Mouse (Mus musculus) hindbrain, embryonic 14.5 days (tissue): ENCODE data around the gene Gpr108. TPM values are rescaled to one million over a fixed set of nuclear protein-coding genes. Genes with fewer than 3 reads are reported as not detected.

Source experiments
- ATAC-seq: fragments of 200-750 bp; cut with Nextera tagmentation; 2 replicates; pipeline ENCODE4 v1.8.0; 2017; ENCODE audit warnings: moderate number of reproducible peaks, mild to moderate bottlenecking, moderate TSS enrichment, moderate library complexity; ENCODE audit not compliant: low FRiP score
- DNase-seq: peaks from one replicate; pipeline ENCODE4 v3.0.0-alpha.2; 2015; ENCODE audit warnings: low spot score
- H3K27ac ChIP-seq: fragments of 300-500 bp; sonication (generic); 2 replicates; pipeline ENCODE4 v1.5.1; 2014; ENCODE audit warnings: mild to moderate bottlenecking, moderate library complexity
- H3K27me3 ChIP-seq: fragments of 300-500 bp; sonication (generic); 2 replicates; pipeline ENCODE4 v1.6.1; 2014; ENCODE audit warnings: mild to moderate bottlenecking, low read length, mixed read lengths; ENCODE audit not compliant: control insufficient read depth, insufficient read depth
- H3K36me3 ChIP-seq: fragments of 300-500 bp; sonication (generic); replicated peaks from 2 replicates; pipeline ENCODE4 v1.6.1; 2014; ENCODE audit not compliant: control insufficient read depth, insufficient read depth
- H3K4me1 ChIP-seq: fragments of 300-500 bp; sonication (generic); replicated peaks from 2 replicates; pipeline ENCODE4 v1.6.1; 2014; ENCODE audit warnings: antibody characterized with exemption, low read length, mixed read lengths; ENCODE audit not compliant: control insufficient read depth, insufficient read depth
- H3K4me2 ChIP-seq: fragments of 300-500 bp; sonication (generic); replicated peaks from 2 replicates; pipeline ENCODE4 v1.6.1; 2014; ENCODE audit warnings: mild to moderate bottlenecking, moderate library complexity
- H3K4me3 ChIP-seq: fragments of 300-500 bp; sonication (generic); replicated peaks from 2 replicates; pipeline ENCODE4 v1.5.1; 2014; ENCODE audit warnings: mild to moderate bottlenecking, low read length
- H3K9ac ChIP-seq: fragments of 300-500 bp; sonication (generic); 2 replicates; pipeline ENCODE4 v1.6.1; 2014
- H3K9me3 ChIP-seq: fragments of 300-500 bp; sonication (generic); 2 replicates; pipeline ENCODE4 v1.6.1; 2016; ENCODE audit warnings: low read length; ENCODE audit not compliant: control insufficient read depth
- WGBS: fragments of 180-500 bp; shearing (Covaris S2); extraction: QIAGEN DNeasy Blood & Tissue Kit; methylation state at CpG from one replicate; pipeline ENCODE4 v1.1.7; 2014; 5-methylcytosine and 5-hydroxymethylcytosine counted together
- polyA plus RNA-seq: library from polyadenylated mRNA; unstranded; fragments of >200 nt; fragmentation: Nextera tagmentation; extraction: Ambion mirVana; gene quantifications from 2 replicates; pipeline ENCODE4 v1.2.1, GENCODE M21; 2014

The Gpr108 gene
- polyA plus RNA-seq, 1 experiment from 2014 or later, result 22.1 TPM

- DNase-seq (no peak), ATAC-seq (no peak)
- no peaks in the 10 kb centered on the region for H3K36me3 ChIP-seq
- no peak within 1 kb of the TSS for H3K4me3 ChIP-seq
- 67% methylated on average over 3 of the region's 3 CpGs for WGBS
- H3K9me3 ChIP-seq, result no peaks in the 10 kb centered on the region
- no peak within 1 kb of the TSS for H3K4me2 ChIP-seq
- H3K9ac ChIP-seq, result no peak within 1 kb of the TSS
- no peaks in the 10 kb centered on the region for H3K4me1 ChIP-seq
- H3K27me3 ChIP-seq, result no peaks in the 10 kb centered on the region
- no peak within 1 kb of the TSS for H3K27ac ChIP-seq
These were observed 20.2 kb downstream of the Gpr108 start, which contains the start of gene C3 for GRCm38 (mm10) chr17:57228014-57228413. Gene C3 (minus strand): TSS chr17:57228136.

GRCm38 (mm10) chr17:57227468-57227867 is 20.8 kb downstream of the Gpr108 start:
- no peak overlapping the region for H3K4me2 ChIP-seq
- WGBS, result 90% methylated on average over 2 of the region's 2 CpGs
- H3K4me3 ChIP-seq, result no peak overlapping the region
- DNase-seq, result no peak
- H3K9ac ChIP-seq, result no peak overlapping the region
- H3K36me3 ChIP-seq, result no peaks in the 10 kb centered on the region
- no peaks in the 10 kb centered on the region for H3K4me1 ChIP-seq
- no peaks in the 10 kb centered on the region for H3K9me3 ChIP-seq
- H3K27me3 ChIP-seq, result no peaks in the 10 kb centered on the region
- no peak overlapping the region for H3K27ac ChIP-seq
- ATAC-seq, result no peak

GRCm38 (mm10) chr17:57223313-57223712 is 24.9 kb downstream of the Gpr108 start:
- ATAC-seq (no peak), DNase-seq (no peak)
- H3K4me3 ChIP-seq, result no peak overlapping the region
- H3K36me3 ChIP-seq, result no peaks in the 10 kb centered on the region
- no peak overlapping the region for H3K9ac ChIP-seq
- no peaks in the 10 kb centered on the region for H3K9me3 ChIP-seq
- H3K27ac ChIP-seq, result no peak overlapping the region
- no peak overlapping the region for H3K4me2 ChIP-seq
- no peaks in the 10 kb centered on the region for H3K4me1 ChIP-seq
- no peaks in the 10 kb centered on the region for H3K27me3 ChIP-seq
- 78% methylated on average over 9 of the region's 9 CpGs for WGBS

- Histone ChIP-seq H3K27me3 (no peaks in the 10 kb centered on the region), H3K9me3 (no peaks in the 10 kb centered on the region), H3K4me3 (no peak overlapping the region), H3K4me1 (no peaks in the 10 kb centered on the region), H3K4me2 (no peak overlapping the region), H3K36me3 (no peaks in the 10 kb centered on the region), H3K27ac (no peak overlapping the region), H3K9ac (no peak overlapping the region)
- no peak for ATAC-seq
- 83% methylated on average over 4 of the region's 4 CpGs for WGBS
- no peak for DNase-seq
These were observed 26.3 kb downstream of the Gpr108 start for GRCm38 (mm10) chr17:57221911-57222310.

- no peak overlapping the region for H3K27ac ChIP-seq
- no peaks in the 10 kb centered on the region for H3K4me1 ChIP-seq
- no peak overlapping the region for H3K4me3 ChIP-seq
- no peaks in the 10 kb centered on the region for H3K36me3 ChIP-seq
- no peak overlapping the region for H3K9ac ChIP-seq
- H3K9me3 ChIP-seq, result no peaks in the 10 kb centered on the region
- DNase-seq (no peak), ATAC-seq (no peak)
- H3K4me2 ChIP-seq, result no peak overlapping the region
- 21% methylated on average over 3 of the region's 3 CpGs for WGBS
- H3K27me3 ChIP-seq, result no peaks in the 10 kb centered on the region
These were observed 28.4 kb downstream of the Gpr108 start for GRCm38 (mm10) chr17:57219884-57220207.

- Histone ChIP-seq H3K4me3 (no peak overlapping the region), H3K4me1 (no peaks in the 10 kb centered on the region), H3K9me3 (no peaks in the 10 kb centered on the region), H3K36me3 (no peaks in the 10 kb centered on the region), H3K9ac (no peak overlapping the region), H3K4me2 (no peak overlapping the region), H3K27me3 (no peaks in the 10 kb centered on the region), H3K27ac (no peak overlapping the region)
- peak; percentile 28 for DNase-seq
- WGBS, result 27% methylated on average over 11 of the region's 11 CpGs
- ATAC-seq, result no peak
These were observed 28.9 kb downstream of the Gpr108 start for GRCm38 (mm10) chr17:57219167-57219883.

GRCm38 (mm10) chr17:57218335-57218900 is 29.8 kb downstream of the Gpr108 start:
- ATAC-seq, result no peak
- 77% methylated on average over 12 of the region's 12 CpGs for WGBS

GRCm38 (mm10) chr17:57214676-57215387 is 33.4 kb downstream of the Gpr108 start:
- 46% methylated on average over 13 of the region's 13 CpGs for WGBS
- Histone ChIP-seq H3K36me3 (no peaks in the 10 kb centered on the region), H3K4me3 (no peak overlapping the region), H3K27me3 (no peaks in the 10 kb centered on the region), H3K4me2 (peak overlapping the region; percentile 36), H3K9me3 (no peaks in the 10 kb centered on the region), H3K9ac (0 out of 2 replicates have a peak overlapping the region, but pooled peaks have one; percentile 9), H3K4me1 (no peaks in the 10 kb centered on the region), H3K27ac (no peak overlapping the region)
- ATAC-seq, result peak; percentile 77
- peak; percentile 71 for DNase-seq

More at GRCm38 (mm10) chr17:57218335-57218900, 29.8 kb downstream of the Gpr108 start:
- Histone ChIP-seq H3K4me3 (no peak overlapping the region), H3K4me2 (no peak overlapping the region), H3K9me3 (no peaks in the 10 kb centered on the region), H3K36me3 (no peaks in the 10 kb centered on the region), H3K27me3 (no peaks in the 10 kb centered on the region), H3K4me1 (no peaks in the 10 kb centered on the region), H3K9ac (no peak overlapping the region), H3K27ac (no peak overlapping the region)
- no peak for DNase-seq

- Histone ChIP-seq H3K4me3 (no peak overlapping the region), H3K4me2 (no peak overlapping the region), H3K9ac (no peak overlapping the region), H3K27me3 (no peaks in the 10 kb centered on the region), H3K9me3 (no peaks in the 10 kb centered on the region), H3K27ac (no peak overlapping the region), H3K4me1 (no peaks in the 10 kb centered on the region), H3K36me3 (no peaks in the 10 kb centered on the region)
- ATAC-seq (no peak), DNase-seq (no peak)
- WGBS, result 64% methylated on average over 9 of the region's 9 CpGs
These were observed 36.7 kb downstream of the Gpr108 start for GRCm38 (mm10) chr17:57211501-57211900.
